Mouse (Mus musculus) spleen, adult 2 months (tissue): ENCODE measurements around the gene Cpsf4l.

Source experiments
- CTCF ChIP-seq: fragments of 200-500 bp; IDR thresholded peaks from 2 replicates; pipeline ENCODE4 v1.5.1; 2011; ENCODE audit warnings: mild to moderate bottlenecking, inconsistent platforms; ENCODE audit not compliant: insufficient read depth, insufficient read length, insufficient replicate concordance; ENCODE audit errors: extremely low read depth
- POLR2A ChIP-seq: fragments of 200-500 bp; IDR thresholded peaks from 2 replicates; pipeline ENCODE4 v1.6.1; 2011; ENCODE audit warnings: low read depth, low read length, inconsistent platforms

- TF ChIP-seq POLR2A (no peak), CTCF (no peak)
Measured at GRCm38 (mm10) chr11:113736848-113737552, 27.2 kb upstream of the Cpsf4l start.
